8 mouse cellular contexts compared by ENCODE assay signal in the genomic region with DNA sequence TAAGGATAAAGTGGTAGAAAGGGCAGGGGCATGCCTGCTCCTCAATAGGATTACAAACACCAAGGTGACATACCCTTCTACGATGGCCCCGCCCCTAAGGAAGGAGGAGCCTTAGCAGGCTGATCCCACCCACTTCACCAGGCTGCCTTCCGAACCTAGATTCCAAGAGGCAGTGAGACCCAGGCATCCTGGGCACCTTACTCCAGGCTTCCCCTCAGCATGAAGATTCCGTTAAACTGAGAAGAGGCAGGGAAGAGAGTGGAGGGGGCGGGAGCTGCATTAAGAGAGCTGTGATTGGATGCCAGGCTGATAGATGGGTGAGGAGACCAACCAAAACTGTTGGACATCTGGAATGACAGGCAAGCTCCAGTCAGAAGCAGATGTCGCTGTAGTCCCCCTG.
A peak's percentile ranks its signal among the peaks of the same experiment; 100 is the strongest.
DNase-seq lines count a peak whose midpoint lies in the region; ATAC-seq and TF ChIP-seq lines count a peak whose summit lies in the region.

No protein-coding gene starts in this region.

- peak; percentile 93 for ATAC-seq in forebrain, postnatal 0 days
- ATAC-seq in hematopoietic stem cell, adult 5-6 weeks (replicated peaks in 1 of 2; ENCODE audit: insufficient read depth in 1 of 2, low FRiP score in 2 of 2, low TSS enrichment in 1 of 2, low read depth in 1 of 2, poor library complexity in 2 of 2, severe bottlenecking in 2 of 2): peak; percentile 27 to 44; a peak in 2 of 4 replicates
- peak; percentile 36; the same call in 1 of the 2 replicates for ATAC-seq in lung, embryonic 15.5 days (ENCODE audit: borderline replicate concordance, extremely low read depth, low FRiP score, low TSS enrichment)
- no peak for ATAC-seq in granulocyte monocyte progenitor cell, adult 5-6 weeks (replicated peaks; ENCODE audit: poor library complexity, severe bottlenecking)

- H3K27me3 ChIP-seq in forebrain, postnatal 0 days (ENCODE audit: insufficient read depth, low read length): no peaks in the 10 kb centered on the region
- no peaks in the 10 kb centered on the region for H3K27me3 ChIP-seq in lung, embryonic 15.5 days

- H3K4me3 ChIP-seq in ES-E14 (ENCODE audit: insufficient read depth in 1 of 2, low read depth in 1 of 2, low read length in 2 of 2, poor library complexity in 1 of 2, severe bottlenecking in 1 of 2): peak overlapping the region in 1 of 2 experiments; percentile 60; a peak in 2 of 4 replicates
- peak overlapping the region; percentile 25; the same call in 1 of the 2 replicates for H3K4me3 ChIP-seq in forebrain, postnatal 0 days (ENCODE audit: low read depth, low read length)
- peak overlapping the region; percentile 6; the same call in 1 of the 2 replicates for H3K4me3 ChIP-seq in lung, embryonic 15.5 days

- in situ Hi-C loops in ES-E14 (cut with MboI; ENCODE audit: low sequenced_read_pairs in 2 of 2, unreplicated experiment in 2 of 2): no loop called here

- no peaks in the 10 kb centered on the region for H3K4me1 ChIP-seq in ES-E14 (ENCODE audit: control insufficient read depth in 2 of 2, insufficient read depth in 2 of 2, low read length in 2 of 2, poor library complexity in 1 of 2)
- H3K4me1 ChIP-seq in forebrain, postnatal 0 days (ENCODE audit: insufficient read depth): peaks cover 8% of the 10 kb centered on the region; the same call in 1 of the 2 replicates
- peaks cover 20% of the 10 kb centered on the region for H3K4me1 ChIP-seq in lung, embryonic 15.5 days

- 0% methylated on average over 6 of the region's 6 CpGs for WGBS in forebrain, postnatal 0 days
- WGBS in lung, embryonic 15.5 days: 0% methylated on average over 6 of the region's 6 CpGs

- TF ChIP-seq CTCF in forebrain, postnatal 0 days (IDR thresholded peaks at IDR 0.05; ENCODE audit: low read depth): no peak

- no peak overlapping the region for H3K9ac ChIP-seq in ES-E14 (ENCODE audit: insufficient read depth, low read depth, low read length, poor library complexity, severe bottlenecking)
- H3K9ac ChIP-seq in forebrain, postnatal 0 days: peak overlapping the region; percentile 19; the same call in 1 of the 2 replicates
- H3K9ac ChIP-seq in lung, embryonic 15.5 days: no peak overlapping the region

- H3K9me3 ChIP-seq in ES-E14 (ENCODE audit: control insufficient read depth, insufficient read depth, low read depth, low read length): no peaks in the 10 kb centered on the region
- H3K9me3 ChIP-seq in forebrain, postnatal 0 days (ENCODE audit: low read length): no peaks in the 10 kb centered on the region
- H3K9me3 ChIP-seq in lung, embryonic 15.5 days: no peaks in the 10 kb centered on the region

- peak overlapping the region; percentile 44 for H3K4me2 ChIP-seq in forebrain, postnatal 0 days (ENCODE audit: low read depth)
- H3K4me2 ChIP-seq in lung, embryonic 15.5 days: peak overlapping the region; percentile 38

- DNase-seq in ES-E14 (ENCODE audit: low read depth, low spot score): peak; percentile 54
- DNase-seq in cerebellum, adult 18-20 months: peak; percentile 12 to 14
- peak; percentile 89 for DNase-seq in forebrain, postnatal 0 days
- peak; percentile 73 to 89 for DNase-seq in layer of hippocampus, adult 18-20 months (ENCODE audit: low spot score in 2 of 2)
- peak; percentile 84 for DNase-seq in retina, embryonic 14.5 days (ENCODE audit: low spot score)

- H3K27ac ChIP-seq in ES-E14 (ENCODE audit: insufficient read depth, low read depth, low read length, poor library complexity, severe bottlenecking): no peak overlapping the region
- peak overlapping the region; percentile 37; the same call in 1 of the 2 replicates for H3K27ac ChIP-seq in forebrain, postnatal 0 days (ENCODE audit: low read depth, low read length)
- H3K27ac ChIP-seq in lung, embryonic 15.5 days: no peak overlapping the region

- no peaks in the 10 kb centered on the region for H3K36me3 ChIP-seq in ES-E14 (ENCODE audit: control insufficient read depth, insufficient read depth, low read length, poor library complexity, severe bottlenecking)
- H3K36me3 ChIP-seq in forebrain, postnatal 0 days (ENCODE audit: insufficient read depth): no peaks in the 10 kb centered on the region
- H3K36me3 ChIP-seq in lung, embryonic 15.5 days: no peaks in the 10 kb centered on the region

TF ChIP-seq in ES-E14, 5 proteins besides CTCF, POLR2A, EP300 and RAD21:
- TF ChIP-seq HCFC1 (IDR thresholded peaks at IDR 0.05; ENCODE audit: borderline replicate concordance, insufficient read depth, low read length): no peak
- no peak for TF ChIP-seq ZC3H11A (IDR thresholded peaks at IDR 0.05; ENCODE audit: borderline replicate concordance, low read depth, low read length)
- TF ChIP-seq CHD2 (IDR thresholded peaks at IDR 0.05; ENCODE audit: low read depth, low read length): peak; percentile 92
- TF ChIP-seq ZNF384 (IDR thresholded peaks at IDR 0.05; ENCODE audit: low read depth, low read length): no peak
- TF ChIP-seq MAFK (IDR thresholded peaks at IDR 0.05; ENCODE audit: insufficient read depth, low read depth, low read length): no peak

Comparison
In these comparisons a context has a peak if more than half of its experiments do, and no peak if none do; other contexts are left out.
1. DNase-seq: peak in every context shown above with its lines; median percentile 89 in forebrain, postnatal 0 days; 84 in retina, embryonic 14.5 days; 81 in layer of hippocampus, adult 18-20 months; 54 in ES-E14; 13 in cerebellum, adult 18-20 months.